In genomic region chr17:32179621-32180491, GRCm38 (mm10) we compare ENCODE assay signal across 11 mouse cellular contexts. TPM values are rescaled to one million over a fixed set of nuclear protein-coding genes. Genes with fewer than 3 reads are reported as not detected.
DNase-seq lines count a peak whose midpoint lies in the region; ATAC-seq and TF ChIP-seq lines count a peak whose summit lies in the region.
"Had no signal": no experiment of that assay in that cellular context is flagged by ENCODE, and none has a peak within 500 bp of the region (broad histone marks: within the 10 kb centered on the region; RNA-seq: fewer than 3 reads in every experiment).

No protein-coding gene starts in this region.

- ATAC-seq in hindbrain, embryonic 11.5 days (ENCODE audit: low FRiP score), result peak; percentile 75
- peak; percentile 68 for ATAC-seq in neural tube, embryonic 14.5 days (ENCODE audit: low read depth)

- peak; percentile 30 for DNase-seq in adrenal gland, postnatal 14 days
- no peak for DNase-seq in adrenal gland, postnatal 36 days
- peak; percentile 65 for DNase-seq in left cerebral cortex, postnatal 4 days
- DNase-seq in left cerebral cortex, adult 2 months (ENCODE audit: extremely low spot score in 1 of 2, low spot score in 2 of 2), result no peak
- DNase-seq in hindbrain, embryonic 11.5 days (ENCODE audit: low spot score), result peak; percentile 74
- no peak for DNase-seq in urinary bladder, adult 2 months (ENCODE audit: low spot score)
- no peak for DNase-seq in testis, postnatal 10 days (ENCODE audit: low spot score)
- DNase-seq: cerebellum, adult 18-20 months; thymus, adult 2 months had no signal

- peaks cover 14% of the 10 kb centered on the region for H3K4me1 ChIP-seq in hindbrain, embryonic 11.5 days (replicated peaks; ENCODE audit: control insufficient read depth, insufficient read depth, low read length)
- H3K4me1 ChIP-seq in neural tube, embryonic 14.5 days (ENCODE audit: control insufficient read depth, insufficient read depth, low read length), result no peaks in the 10 kb centered on the region

- no peak overlapping the region for H3K27ac ChIP-seq in left cerebral cortex, adult 2 months
- H3K27ac ChIP-seq in hindbrain, embryonic 11.5 days (ENCODE audit: low read depth, low read length), result peak overlapping the region; percentile 58
- peak overlapping the region; percentile 67 for H3K27ac ChIP-seq in neural tube, embryonic 14.5 days (ENCODE audit: low read depth, low read length)
- H3K27ac ChIP-seq: liver, embryonic 14.5 days had no signal

- H3K4me2 ChIP-seq in hindbrain, embryonic 11.5 days (replicated peaks; ENCODE audit: low read depth, low read length), result no peak overlapping the region
- H3K4me2 ChIP-seq in neural tube, embryonic 14.5 days (ENCODE audit: low read depth, low read length), result no peak overlapping the region

- no peak for TF ChIP-seq CTCF in left cerebral cortex, adult 2 months (IDR thresholded peaks at IDR 0.05)

- 25% methylated on average over 11 of the region's 11 CpGs for WGBS in hindbrain, embryonic 11.5 days
- 25% methylated on average over 11 of the region's 11 CpGs for WGBS in neural tube, embryonic 14.5 days

- intact Hi-C loops in left cerebral cortex, postnatal 4 days (cut with DNase I), result no loop called here
- intact Hi-C loops in left cerebral cortex, adult 2 months (cut with DNase I), result no loop called here

- no peaks in the 10 kb centered on the region for H3K27me3 ChIP-seq in hindbrain, embryonic 11.5 days (ENCODE audit: control insufficient read depth, insufficient read depth, low read length)
- H3K27me3 ChIP-seq in neural tube, embryonic 14.5 days (ENCODE audit: control insufficient read depth, insufficient read depth, low read length), result no peaks in the 10 kb centered on the region

- H3K9ac ChIP-seq in hindbrain, embryonic 11.5 days (ENCODE audit: low read depth, low read length), result no peak overlapping the region
- H3K9ac ChIP-seq in neural tube, embryonic 14.5 days (replicated peaks; ENCODE audit: low read depth, low read length), result no peak overlapping the region
- H3K9ac ChIP-seq: liver, embryonic 14.5 days had no signal

- H3K9me3 ChIP-seq in hindbrain, embryonic 11.5 days (ENCODE audit: control insufficient read depth, low read length), result no peaks in the 10 kb centered on the region
- H3K9me3 ChIP-seq in neural tube, embryonic 14.5 days (ENCODE audit: control insufficient read depth, low read length), result no peaks in the 10 kb centered on the region

- no peak overlapping the region for H3K4me3 ChIP-seq in left cerebral cortex, adult 2 months
- no peak overlapping the region for H3K4me3 ChIP-seq in hindbrain, embryonic 11.5 days (ENCODE audit: low read depth, low read length)
- H3K4me3 ChIP-seq in neural tube, embryonic 14.5 days (ENCODE audit: low read depth, low read length), result no peak overlapping the region

- H3K36me3 ChIP-seq in hindbrain, embryonic 11.5 days (ENCODE audit: control insufficient read depth, insufficient read depth, low read length), result no peaks in the 10 kb centered on the region
- no peaks in the 10 kb centered on the region for H3K36me3 ChIP-seq in neural tube, embryonic 14.5 days (ENCODE audit: control insufficient read depth, insufficient read depth, low read length)

RNA-seq across cellular contexts. Expression of gene Ephx3, which starts 9.5 kb away (rescaled TPM):
- 0.22 and 0.30 TPM in 2 replicates for total RNA-seq in adrenal gland, postnatal 14 days (2021)
- total RNA-seq in adrenal gland, postnatal 36 days (2021), result under 1 TPM in 1 of 2 experiments, not detected in 1; 0.33 TPM
- total RNA-seq in left cerebral cortex, postnatal 4 days (2021), result under 1 TPM in 1 of 2 experiments, not detected in 1; 0.24 TPM
- under 1 TPM; 0.28 to 0.29 TPM for total RNA-seq in left cerebral cortex, adult 2 months (2021)
- polyA plus RNA-seq in hindbrain, embryonic 11.5 days (2014; fragmentation: Nextera tagmentation; extraction: Ambion mirVana), result 0.14 and 0.20 TPM in 2 replicates
- 0.33 and 0.46 TPM in 2 replicates for polyA plus RNA-seq in neural tube, embryonic 14.5 days (2014; fragmentation: Nextera tagmentation; extraction: Ambion mirVana)
- polyA plus RNA-seq in urinary bladder, adult 2 months (2012; rRNA removed), result 3.6 and 4.4 TPM in 2 replicates

RNA-seq across cellular contexts. Expression of gene Notch3, which starts 13.2 kb away (rescaled TPM):
- total RNA-seq in adrenal gland, postnatal 14 days (2021), result 22.9 and 26.2 TPM in 2 replicates
- total RNA-seq in adrenal gland, postnatal 36 days (2021), result 10 to 100 TPM in 1 of 2 experiments, 1 to 10 TPM in 1; 8.1 to 13.0 TPM
- 10 to 100 TPM; 21.8 to 21.9 TPM for total RNA-seq in left cerebral cortex, postnatal 4 days (2021)
- total RNA-seq in left cerebral cortex, adult 2 months (2021), result 1 to 10 TPM; 7.1 to 7.8 TPM
- 20.3 and 24.7 TPM in 2 replicates for polyA plus RNA-seq in hindbrain, embryonic 11.5 days (2014; fragmentation: Nextera tagmentation; extraction: Ambion mirVana)
- polyA plus RNA-seq in neural tube, embryonic 14.5 days (2014; fragmentation: Nextera tagmentation; extraction: Ambion mirVana), result 8.0 and 8.3 TPM in 2 replicates
- polyA plus RNA-seq in urinary bladder, adult 2 months (2012; rRNA removed), result 16.1 and 21.5 TPM in 2 replicates

Comparison
In these comparisons a context has a peak if more than half of its experiments do, and no peak if none do; other contexts are left out.
1. DNase-seq: peak in adrenal gland, postnatal 14 days (single experiment), left cerebral cortex, postnatal 4 days (single experiment) and hindbrain, embryonic 11.5 days (single experiment); none in adrenal gland, postnatal 36 days (0 of 2), left cerebral cortex, adult 2 months (0 of 2), urinary bladder, adult 2 months (single experiment) and testis, postnatal 10 days (single experiment).